Mouse (Mus musculus) MEL (cell line): ENCODE data around the gene Ndufs4.
A peak's percentile ranks its signal among the peaks of the same experiment; 100 is the strongest.

Experiments
- CHD2 ChIP-seq: IDR thresholded peaks from 2 replicates; pipeline ENCODE4 v1.6.1; 2011; ENCODE audit warnings: low read length, improper control_type of control experiment
- CTCF ChIP-seq, 3 experiments: IDR thresholded peaks in 2 of 3; conservative IDR thresholded peaks in 1 of 3; 2 replicates each; pipeline ENCODE4 v1.5.1; 2011 to 2012; ENCODE audit warnings: low read length in 3 of 3, low read depth in 2 of 3, mild to moderate bottlenecking in 2 of 3, improper control_type of control experiment in 1 of 3, inconsistent platforms in 1 of 3, mixed read lengths in 1 of 3, moderate library complexity in 1 of 3; ENCODE audit not compliant: control insufficient read depth in 1 of 3, insufficient read depth in 1 of 3, poor library complexity in 1 of 3, severe bottlenecking in 1 of 3
- ELF1 ChIP-seq: IDR thresholded peaks from 2 replicates; pipeline ENCODE4 v1.6.1; 2014; ENCODE audit warnings: low read depth, mild to moderate bottlenecking, inconsistent platforms, low read length, improper control_type of control experiment, moderate library complexity
- EP300 ChIP-seq, 2 experiments: IDR thresholded peaks; 2 replicates each; pipeline ENCODE4 v1.6.1; 2011; ENCODE audit warnings: improper control_type of control experiment in 2 of 2, low read length in 2 of 2, low read depth in 1 of 2, mild to moderate bottlenecking in 1 of 2
- GATA1 ChIP-seq: IDR thresholded peaks from 2 replicates; pipeline ENCODE4 v1.6.1; 2011; ENCODE audit warnings: low read depth, low read length, improper control_type of control experiment
- JUND ChIP-seq: IDR thresholded peaks from 2 replicates; pipeline ENCODE4 v1.6.1; 2011; ENCODE audit warnings: low read depth, mild to moderate bottlenecking, improper control_type of control experiment, low read length
- MYB ChIP-seq: IDR thresholded peaks from 2 replicates; pipeline ENCODE4 v1.6.1; 2011; ENCODE audit warnings: mild to moderate bottlenecking, low read depth, low read length, improper control_type of control experiment
- POLR2A ChIP-seq, 2 experiments: IDR thresholded peaks; 2 replicates each; pipeline ENCODE4 v1.6.1; 2011 to 2012; ENCODE audit warnings: low read length in 2 of 2, mild to moderate bottlenecking in 2 of 2, control low read depth in 1 of 2, improper control_type of control experiment in 1 of 2, low read depth in 1 of 2, moderate library complexity in 1 of 2; ENCODE audit not compliant: control insufficient read depth in 1 of 2, insufficient read depth in 1 of 2, poor library complexity in 1 of 2
- POLR2AphosphoS5 ChIP-seq: IDR thresholded peaks from 2 replicates; pipeline ENCODE4 v1.6.1; 2012; ENCODE audit warnings: low read depth, borderline replicate concordance, mild to moderate bottlenecking, inconsistent platforms, low read length, moderate library complexity, mixed read lengths
- SMC3 ChIP-seq: IDR thresholded peaks from 2 replicates; pipeline ENCODE4 v1.6.1; 2011; ENCODE audit warnings: low read depth, low read length, improper control_type of control experiment
- TAL1 ChIP-seq: IDR thresholded peaks from 2 replicates; pipeline ENCODE4 v1.6.1; 2012; ENCODE audit warnings: mild to moderate bottlenecking, inconsistent platforms, low read length, moderate library complexity, mixed read lengths
- TCF12 ChIP-seq: IDR thresholded peaks from 2 replicates; pipeline ENCODE4 v1.6.1; 2014; ENCODE audit warnings: low read depth, mild to moderate bottlenecking, inconsistent platforms, low read length, improper control_type of control experiment, moderate library complexity

DNA sequence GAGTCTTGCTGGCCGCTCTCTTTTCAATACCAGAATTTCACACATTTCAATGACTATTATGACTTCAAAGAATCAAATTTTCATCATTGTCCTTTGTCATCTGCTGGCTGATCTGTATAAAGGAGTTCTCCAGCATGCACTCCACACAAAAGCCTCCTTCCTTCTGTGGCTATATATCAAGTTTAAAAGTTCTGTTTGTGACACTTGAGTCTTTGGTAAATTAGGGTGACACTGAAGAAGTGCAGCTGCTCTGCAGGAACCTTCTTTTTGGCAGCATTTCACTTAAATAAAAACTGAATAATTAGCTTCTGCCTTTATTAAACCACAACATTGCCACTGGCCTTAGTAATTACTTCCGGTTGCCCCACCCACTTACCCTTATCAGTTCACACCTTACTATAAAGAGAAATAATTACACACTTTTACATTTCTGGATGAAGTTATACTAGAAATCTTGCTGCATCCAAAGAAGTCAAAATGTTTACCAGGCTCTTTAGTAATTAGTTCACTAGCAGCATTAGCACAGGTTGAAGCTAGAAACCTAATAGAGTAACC, 68.1 kb downstream of the Ndufs4 start:
- no peak for TF ChIP-seq CHD2
- peak; percentile 60 for TF ChIP-seq GATA1
- no peak for TF ChIP-seq POLR2AphosphoS5
- TF ChIP-seq POLR2A (IDR thresholded peaks at IDR 0.05; ENCODE audit: control insufficient read depth in 1 of 2, insufficient read depth in 1 of 2, low read depth in 1 of 2, low read length in 2 of 2, poor library complexity in 1 of 2) = no peak
- TF ChIP-seq SMC3 = no peak
- no peak for TF ChIP-seq CTCF (IDR thresholded peaks at IDR 0.05 in 2 of 3, conservative IDR thresholded peaks at IDR 0.05 in 1 of 3; ENCODE audit: control insufficient read depth in 1 of 3, insufficient read depth in 1 of 3, low read depth in 2 of 3, low read length in 3 of 3, poor library complexity in 1 of 3, severe bottlenecking in 1 of 3)
- TF ChIP-seq ELF1 = no peak
- no peak for TF ChIP-seq MYB
- no peak for TF ChIP-seq TAL1
- TF ChIP-seq EP300 (IDR thresholded peaks at IDR 0.05; ENCODE audit: low read depth in 1 of 2, low read length in 2 of 2) = peak; percentile 60; a peak in 3 of 4 replicates
- peak; percentile 36; the same call in 1 of the 2 replicates for TF ChIP-seq TCF12
- TF ChIP-seq JUND = no peak
